Mouse (Mus musculus): ENCODE measurements around the gene Scmh1.
"Not testable (repeated sequence)": the region's sequence is repeated elsewhere in the genome, so short reads cannot be mapped to it uniquely, and the experiment has no call there.

The Scmh1 gene

DNA sequence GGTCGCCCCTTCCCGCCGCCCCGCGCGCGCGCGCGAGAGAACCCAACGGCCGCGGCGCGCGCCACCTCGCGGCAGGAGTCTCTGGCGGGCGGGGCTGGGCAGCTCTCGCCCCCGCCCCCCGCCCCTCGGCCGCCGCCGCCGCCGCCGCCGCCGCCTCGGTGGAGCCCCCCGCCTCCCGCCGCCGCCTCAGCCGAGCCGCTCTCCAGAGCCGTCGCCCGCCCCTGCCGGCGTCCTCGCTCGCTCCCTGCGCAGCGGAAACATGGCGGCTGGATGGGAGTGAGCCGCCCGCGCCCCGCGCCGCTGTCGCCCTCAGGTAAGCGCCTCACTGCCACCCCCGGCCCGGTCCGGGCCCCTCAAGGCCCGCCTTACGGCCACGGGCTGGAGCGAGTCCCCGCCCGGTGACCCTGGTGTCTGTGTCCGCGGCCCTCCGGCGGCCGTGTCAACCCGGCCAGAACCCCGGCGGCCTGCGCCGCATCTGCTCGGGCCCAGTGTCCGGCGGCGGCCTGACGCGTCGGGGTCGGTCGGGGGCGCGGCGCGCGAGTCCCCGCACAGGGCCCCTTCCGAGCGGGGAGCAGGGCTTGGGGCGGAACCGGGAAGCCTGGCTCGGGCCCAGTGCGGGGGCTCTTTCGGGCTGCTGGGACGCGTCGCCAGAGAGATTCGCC is at the start of gene Scmh1:
TSS of gene Scmh1 (plus strand) at position 138 of the 662 bp plus-strand sequence.
- peak; percentile 84 for DNase-seq (ENCODE audit: low read depth, low spot score)

DNA sequence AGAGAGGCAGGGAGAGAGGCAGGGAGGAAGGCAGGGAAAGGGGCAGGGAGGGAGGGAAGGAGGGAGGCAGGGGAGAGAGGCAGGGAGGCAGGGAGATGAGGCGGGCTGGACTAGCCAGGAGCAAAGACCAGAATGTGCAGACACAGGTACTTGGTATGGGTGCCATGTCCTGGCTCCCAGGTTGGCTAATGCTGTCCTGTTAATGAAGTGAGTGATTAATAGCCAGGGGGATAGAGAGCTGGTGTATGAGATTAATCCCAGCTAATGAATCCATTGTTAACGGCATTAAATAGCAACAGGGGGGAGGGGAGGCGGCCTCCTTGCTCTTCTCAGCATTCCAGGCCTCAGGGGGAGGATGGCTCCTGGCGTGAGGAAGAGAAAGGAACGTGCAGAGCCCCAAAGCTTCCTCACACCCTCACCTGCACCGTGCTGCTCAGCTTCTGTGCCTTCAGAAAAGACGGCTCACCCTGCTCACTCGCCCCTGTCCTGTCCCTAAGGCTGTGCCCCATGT is 45.0 kb upstream of the Scmh1 start:
- no peak for DNase-seq (ENCODE audit: low read depth, low spot score)

DNA sequence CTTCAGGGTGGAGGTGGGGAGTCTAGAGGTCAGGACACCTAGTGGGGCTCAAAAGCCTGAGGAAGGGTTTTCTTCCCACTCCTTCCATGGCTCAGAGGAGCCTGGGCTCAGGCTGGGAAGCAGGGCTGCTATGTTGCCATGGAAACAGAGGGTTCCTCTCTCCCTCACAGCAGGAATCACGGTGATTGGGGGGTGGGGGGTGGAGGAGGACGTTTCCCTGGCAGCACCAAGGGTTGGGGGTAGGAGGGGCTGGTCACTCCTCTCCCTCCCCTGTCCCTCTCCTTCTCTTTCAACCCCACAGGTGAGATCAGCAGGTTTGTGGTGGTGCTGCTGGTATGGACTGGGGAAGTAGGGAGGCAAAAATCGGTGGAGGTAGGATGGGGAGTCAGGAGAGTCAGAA is 40.4 kb upstream of the Scmh1 start:
- DNase-seq (ENCODE audit: low read depth, low spot score): peak; percentile 61

DNA sequence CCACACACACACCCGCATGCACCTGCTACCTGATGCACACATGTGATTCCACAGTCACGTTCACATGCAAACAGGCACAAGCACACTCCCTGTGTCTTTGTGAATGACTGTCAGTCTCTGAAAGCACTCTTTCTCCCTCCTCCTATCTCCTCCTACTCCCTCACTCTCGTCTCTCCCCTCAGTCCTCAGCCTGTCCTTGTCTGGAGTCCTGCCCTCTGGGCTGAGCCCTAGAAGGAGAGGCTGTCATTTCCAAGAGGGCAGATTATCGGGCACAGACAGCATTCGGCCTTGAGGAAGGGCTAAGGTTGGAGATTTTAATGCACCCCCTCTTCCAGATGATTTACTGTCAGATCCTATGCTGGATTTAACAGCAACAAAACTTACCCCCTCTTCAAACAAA is 39.6 kb upstream of the Scmh1 start:
- no peak for DNase-seq (ENCODE audit: low read depth, low spot score)

DNA sequence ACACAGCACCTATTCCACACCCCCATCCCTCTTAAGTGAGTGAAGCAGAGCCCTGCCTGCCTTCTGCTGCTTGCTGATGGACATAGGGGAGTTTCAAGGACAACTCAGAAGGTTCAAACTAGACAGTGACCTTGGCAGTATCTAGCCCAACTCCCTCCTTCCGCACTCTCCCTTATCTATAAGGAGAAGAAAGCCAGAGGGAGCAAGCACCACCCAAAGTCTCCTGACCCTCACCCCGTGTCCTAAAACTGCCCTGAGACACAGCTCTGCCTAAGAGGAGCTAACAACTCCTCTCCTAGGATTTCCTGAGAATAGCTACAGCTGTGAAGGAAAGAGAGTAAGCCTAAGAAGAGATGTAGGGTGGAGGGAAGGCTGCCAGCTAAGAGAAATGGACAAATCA is 37.0 kb upstream of the Scmh1 start:
- no peak for DNase-seq (ENCODE audit: low read depth, low spot score)

DNA sequence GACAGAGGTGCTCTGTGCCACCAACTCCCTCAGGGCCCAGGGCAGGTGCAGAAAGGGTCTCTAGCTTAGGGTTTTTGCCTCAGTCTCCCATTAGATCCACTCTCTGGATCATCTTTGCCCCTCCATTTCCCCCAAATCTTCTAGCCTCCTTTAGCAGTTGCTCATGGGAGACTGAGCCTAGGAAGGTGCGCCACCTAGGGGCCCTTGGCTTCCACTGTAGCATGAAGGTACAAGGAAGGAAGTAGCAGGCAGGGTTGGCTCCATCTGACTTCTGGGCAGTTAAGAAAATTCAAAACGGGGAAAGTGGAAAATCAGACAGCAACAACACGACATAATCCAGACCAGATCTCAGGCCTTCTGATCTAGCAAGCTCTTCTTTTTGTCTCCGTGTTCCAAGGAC is 36.4 kb upstream of the Scmh1 start:
- peak; percentile 63 for DNase-seq (ENCODE audit: low read depth, low spot score)

DNA sequence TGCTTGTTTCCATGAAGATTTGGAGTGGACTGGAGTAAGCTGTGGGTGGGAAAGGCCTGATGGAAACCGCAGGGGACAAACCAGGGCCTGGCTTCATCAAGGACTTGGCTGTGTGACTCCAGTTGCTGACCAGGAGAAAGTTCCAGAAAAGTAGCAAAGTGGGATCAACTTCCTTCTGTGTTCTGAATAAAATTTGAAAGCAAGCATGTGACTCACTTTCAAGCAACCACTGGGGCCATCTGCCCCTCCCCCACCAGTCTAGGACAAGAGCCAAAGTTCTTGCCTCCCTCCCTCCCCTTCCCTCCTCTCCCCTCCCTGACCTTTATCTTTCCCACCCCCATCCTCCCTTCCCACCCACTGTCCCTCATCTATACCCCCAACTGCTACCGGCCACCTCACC is 35.9 kb upstream of the Scmh1 start:
- DNase-seq (ENCODE audit: low read depth, low spot score): no peak

DNA sequence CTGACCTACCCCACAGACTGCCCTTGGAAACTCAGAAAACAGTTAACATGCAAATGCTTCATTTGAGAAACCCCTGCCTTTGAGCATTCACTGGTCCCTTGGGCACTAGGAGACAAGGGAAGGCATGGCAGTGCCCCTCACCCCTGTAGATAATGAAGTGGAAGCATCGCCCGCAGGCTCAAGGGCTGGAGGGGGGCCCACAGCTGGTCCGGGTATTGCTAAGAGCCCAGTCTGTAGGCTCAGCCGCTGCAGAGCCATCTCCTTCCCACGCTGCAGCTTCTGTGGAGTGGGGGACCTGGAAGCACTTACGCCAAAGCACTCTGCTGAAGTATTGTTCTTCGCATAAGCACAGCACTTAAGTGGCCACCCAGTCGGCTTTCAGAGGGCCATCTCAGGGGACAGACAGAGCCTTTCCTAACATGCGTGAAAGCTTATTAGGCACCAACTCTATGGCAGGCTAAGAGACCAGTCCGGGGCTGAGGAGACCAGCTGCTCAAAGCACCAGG is 35.2 kb upstream of the Scmh1 start:
- no peak for DNase-seq (ENCODE audit: low read depth, low spot score)

DNA sequence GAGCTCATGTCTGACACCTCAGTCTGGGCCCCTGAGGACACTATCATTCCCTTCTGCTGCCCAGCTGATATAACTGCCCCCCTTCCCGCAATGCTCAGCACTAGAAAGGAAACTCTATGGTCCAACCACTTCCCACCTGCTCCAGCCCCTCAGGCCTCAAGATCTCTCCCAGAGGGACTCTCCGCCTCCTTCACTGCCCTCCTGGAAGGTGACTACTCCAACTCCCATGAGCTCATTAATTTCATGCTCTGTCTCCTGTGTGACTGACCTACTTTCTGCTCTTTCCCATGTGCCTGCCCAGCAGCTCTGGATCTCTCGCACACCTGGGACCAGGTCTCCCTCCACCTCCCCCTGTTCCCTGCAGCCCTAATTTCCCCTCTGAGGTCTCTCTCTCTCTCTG is 32.2 kb upstream of the Scmh1 start:
- DNase-seq (ENCODE audit: low read depth, low spot score): no peak

DNA sequence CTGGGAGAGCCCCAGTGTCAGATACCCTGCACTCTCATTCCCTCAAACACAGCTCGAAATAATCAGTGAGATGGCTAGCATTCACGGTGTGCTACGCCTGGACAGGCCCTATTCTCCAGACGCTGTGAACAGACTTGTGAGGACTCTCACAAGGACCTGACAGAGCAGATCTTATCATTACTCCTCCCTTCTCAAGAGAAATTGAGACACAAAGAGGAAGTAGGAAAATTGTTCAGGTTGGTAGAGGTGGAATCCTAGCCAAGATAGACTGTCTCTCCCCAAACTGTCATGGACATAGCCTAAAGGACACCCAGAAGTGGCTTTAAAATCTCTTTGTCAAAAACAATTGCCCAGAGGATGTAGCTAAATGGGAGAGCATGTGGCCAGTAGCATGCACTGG is 31.3 kb upstream of the Scmh1 start:
- DNase-seq (ENCODE audit: low read depth, low spot score): no peak

DNA sequence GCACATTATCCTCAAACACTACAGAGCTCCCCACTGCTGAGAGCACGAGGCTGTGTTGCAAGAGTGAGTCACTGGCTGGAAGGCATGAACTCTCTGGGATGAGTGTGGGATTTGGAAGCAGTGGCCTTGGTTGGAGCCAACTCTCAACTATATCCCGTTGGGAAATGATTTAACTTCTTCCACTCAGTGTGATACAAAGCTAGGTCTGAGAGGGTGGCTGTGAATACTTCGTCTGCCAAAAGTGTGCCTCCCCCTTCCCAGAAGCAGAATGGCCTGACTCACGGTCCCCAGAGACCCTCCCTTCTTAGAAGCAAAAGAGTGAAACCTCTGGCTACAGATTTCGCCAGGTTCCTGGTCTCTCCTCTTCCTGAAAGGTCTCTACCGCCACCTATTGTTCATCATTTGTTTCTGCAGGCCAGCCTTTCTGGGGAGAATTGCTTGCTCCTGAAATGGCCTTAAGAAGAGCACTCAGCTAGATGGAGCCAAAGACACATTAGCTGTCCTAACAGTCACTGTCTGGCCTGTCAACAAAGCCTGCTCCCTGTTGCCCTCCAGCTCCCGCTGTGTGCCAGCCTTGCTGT is 24.2 kb upstream of the Scmh1 start:
- peak; percentile 90 for DNase-seq (ENCODE audit: low read depth, low spot score)

DNA sequence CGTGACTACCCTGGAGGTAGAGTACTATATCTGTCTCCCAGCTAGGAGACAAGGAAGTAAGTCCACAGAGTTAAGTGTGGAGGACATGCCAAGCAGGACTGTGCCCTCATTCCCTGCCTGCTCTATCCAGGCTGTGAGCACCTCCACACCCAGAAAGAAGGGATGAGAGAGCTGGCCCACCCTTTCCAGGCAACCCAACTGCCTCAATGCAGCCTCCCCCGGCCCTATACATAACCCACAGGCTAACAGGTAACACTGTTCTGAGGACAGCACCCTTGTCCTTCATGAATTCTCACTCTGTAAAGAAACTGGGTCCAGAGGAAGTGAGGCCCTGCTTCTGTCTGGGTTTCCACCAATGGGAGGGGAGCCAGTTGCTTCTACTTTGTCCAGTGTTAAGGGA is 19.6 kb upstream of the Scmh1 start:
- DNase-seq (ENCODE audit: low read depth, low spot score): no peak

DNA sequence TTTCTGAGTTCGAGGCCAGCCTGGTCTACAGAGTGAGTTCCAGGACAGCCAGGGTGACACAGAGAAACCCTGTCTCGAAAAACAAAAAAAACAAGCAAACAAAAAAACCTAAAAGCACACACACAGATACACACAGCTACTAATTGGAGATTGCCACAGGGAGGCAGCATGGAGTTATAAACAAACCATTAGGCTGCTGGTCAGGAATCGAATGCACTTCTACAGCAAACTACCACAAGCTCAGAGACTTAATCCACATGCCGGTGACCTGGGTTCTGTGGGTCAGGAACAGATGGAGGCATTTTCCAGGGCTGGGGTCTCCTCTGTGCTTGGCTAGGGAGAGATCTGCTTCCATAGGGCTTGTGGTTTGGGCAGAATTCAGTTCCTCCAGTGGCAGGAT is 17.6 kb upstream of the Scmh1 start:
- DNase-seq (ENCODE audit: low read depth, low spot score): no peak

DNA sequence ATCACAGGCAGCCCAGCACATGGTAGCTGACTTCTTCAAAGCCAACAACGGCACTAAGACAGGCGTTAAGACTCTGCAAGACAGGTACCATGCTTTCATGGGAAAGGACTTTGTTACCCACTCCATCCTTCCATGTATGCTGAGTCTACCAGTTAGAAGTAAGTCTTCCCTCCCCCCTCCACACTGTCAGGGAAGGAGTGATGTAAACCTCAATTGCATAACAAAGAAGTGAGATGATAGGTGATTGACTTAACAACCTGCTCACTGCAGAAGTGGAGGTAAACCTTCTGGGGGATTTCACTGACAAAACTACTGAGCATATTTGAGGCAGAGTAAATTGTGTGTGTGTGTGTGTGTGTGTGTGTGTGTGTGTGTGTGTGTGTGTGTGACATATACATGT is 17.1 kb upstream of the Scmh1 start:
- DNase-seq (ENCODE audit: low read depth, low spot score): no peak

DNA sequence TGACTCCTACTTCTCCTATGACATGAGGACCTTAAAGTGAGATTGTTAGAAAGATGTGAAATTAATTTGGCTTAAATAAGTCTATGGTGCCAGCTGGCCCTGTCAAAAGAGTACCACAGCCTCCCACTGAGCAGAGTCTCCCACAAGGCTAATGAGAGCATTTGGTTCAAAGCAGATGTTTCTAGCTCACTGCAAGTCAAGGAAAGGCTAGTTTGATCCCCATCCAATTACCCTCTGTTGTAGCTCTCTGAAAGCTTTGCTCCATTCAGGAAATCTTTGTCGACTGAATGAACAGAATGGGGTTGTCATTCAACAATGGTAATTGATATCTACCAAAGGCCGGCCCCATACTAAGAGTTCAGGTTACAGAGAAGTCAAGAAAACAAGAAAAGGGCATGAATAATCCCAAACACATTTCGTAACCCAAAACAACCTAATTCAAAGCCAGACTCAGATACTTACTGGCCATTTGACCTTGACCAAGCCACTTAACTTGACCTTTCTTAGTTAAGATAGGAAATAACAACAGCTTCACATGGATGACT is 16.0 kb upstream of the Scmh1 start:
- peak; percentile 12 for DNase-seq (ENCODE audit: low read depth, low spot score)

DNA sequence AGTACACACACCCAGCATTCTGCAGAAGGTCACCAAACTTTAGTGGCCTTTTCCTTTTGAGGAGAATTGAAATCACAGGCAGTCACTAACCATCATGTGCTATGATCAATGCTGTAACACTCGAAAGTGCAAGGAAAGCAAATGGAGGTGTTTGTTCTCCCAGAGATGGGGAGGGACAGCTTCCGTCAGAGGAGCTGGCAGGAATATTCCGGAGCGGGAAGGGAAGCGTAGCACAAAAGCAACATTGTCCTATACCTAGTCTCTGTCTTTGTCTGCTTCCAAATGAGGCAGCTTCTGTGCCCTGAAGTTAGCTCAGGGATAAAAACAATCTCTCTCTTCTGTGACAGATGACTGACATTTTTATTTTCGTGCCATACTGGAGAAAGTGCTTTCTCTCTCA is 15.5 kb upstream of the Scmh1 start:
- peak; percentile 26 for DNase-seq (ENCODE audit: low read depth, low spot score)

DNA sequence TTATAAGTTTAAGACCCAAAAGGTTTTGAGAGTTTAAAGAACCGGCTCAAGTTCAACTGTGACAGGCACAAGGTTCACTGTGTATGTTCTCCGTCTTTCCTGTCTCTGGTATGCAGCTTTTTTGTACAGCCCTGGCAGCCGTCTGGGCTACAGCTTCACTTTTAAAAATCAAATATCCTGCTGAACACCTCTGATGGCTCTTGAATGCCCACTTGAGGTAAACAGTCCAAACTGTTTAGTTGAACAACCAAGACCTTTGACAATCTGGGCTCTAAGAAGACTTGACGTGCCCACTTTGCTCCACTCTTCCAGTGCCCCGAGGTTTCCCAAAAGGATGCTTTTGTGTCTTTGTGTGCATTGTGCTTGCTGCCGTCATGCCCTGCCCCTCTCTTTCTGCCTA is 13.5 kb upstream of the Scmh1 start:
- DNase-seq (ENCODE audit: low read depth, low spot score): no peak

DNA sequence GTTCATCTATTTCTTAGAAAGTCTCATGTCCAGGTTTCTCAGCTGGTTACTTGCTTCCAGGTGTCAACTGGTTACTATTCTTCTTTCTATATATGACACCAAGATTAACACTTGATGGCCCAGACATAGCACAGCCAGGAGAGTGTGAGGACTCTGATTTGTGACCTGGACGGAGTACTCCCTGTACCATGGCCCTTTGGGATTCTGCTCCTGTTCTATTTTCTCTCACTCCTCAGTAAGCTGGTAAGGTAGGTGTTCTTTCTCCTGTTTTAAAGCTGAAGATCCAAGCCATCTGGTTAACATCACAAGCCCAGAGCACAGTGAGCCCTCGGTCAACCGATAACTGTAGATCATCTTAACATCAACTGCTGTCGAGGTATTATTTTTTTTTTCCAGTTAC is 12.7 kb upstream of the Scmh1 start:
- no peak for DNase-seq (ENCODE audit: low read depth, low spot score)

DNA sequence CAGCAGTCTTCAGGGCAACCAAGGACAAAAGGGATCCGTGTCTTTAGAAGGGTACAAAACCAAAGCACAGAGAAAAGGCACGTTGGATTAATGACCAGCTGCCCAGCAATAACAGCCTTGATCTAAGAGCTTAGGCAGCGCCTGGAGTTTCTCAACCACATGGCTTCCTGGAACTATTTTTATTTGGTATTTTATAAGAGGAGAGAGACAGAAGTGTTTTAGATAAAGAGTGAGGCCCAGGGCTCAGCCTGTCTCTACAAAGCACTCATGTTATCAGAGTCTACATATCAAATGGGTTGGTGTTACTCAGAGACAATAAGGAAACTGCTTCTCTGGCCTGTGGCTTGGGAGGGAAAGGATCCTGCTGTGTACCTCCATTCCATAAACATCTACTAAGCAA is 12.3 kb upstream of the Scmh1 start:
- peak; percentile 22 for DNase-seq (ENCODE audit: low read depth, low spot score)

DNA sequence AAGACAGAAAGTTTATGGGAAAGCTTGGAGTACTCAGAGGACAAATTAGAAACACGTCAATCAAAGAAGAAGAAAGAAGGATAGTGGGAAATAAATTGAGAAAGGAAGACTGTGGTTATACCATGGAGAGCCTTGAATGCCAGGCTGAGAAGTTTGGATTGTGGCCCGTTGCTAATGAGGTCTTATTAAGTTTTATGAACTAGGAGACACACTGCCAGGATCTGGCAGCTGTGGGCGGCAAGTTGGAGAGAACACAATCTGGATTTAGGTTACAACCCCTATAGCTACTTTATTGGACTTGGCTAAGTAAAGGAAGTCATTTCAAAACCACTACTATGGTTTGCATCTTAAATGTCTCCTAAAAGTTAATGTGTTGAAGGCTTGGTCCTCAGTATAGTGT is 4.8 kb upstream of the Scmh1 start:
- no peak for DNase-seq (ENCODE audit: low read depth, low spot score)

DNA sequence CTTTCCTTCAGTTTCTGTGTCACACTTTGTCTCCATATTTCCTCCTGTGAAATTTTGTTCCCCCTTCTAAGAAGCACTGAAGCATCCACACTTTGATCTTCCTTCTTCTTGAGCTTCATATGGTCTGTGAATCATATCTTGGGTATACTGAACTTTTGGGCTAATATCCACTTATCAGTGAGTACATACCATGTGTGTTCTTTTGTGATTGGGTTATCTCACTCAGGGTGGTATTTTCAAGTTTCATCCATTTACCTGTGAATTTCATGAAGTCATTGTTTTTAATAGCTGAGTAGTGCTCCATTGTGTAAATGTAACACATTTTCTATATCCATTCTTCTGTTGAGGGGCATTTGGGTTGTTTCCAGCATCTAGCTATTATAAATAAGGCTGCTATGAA is 3.0 kb upstream of the Scmh1 start:
- DNase-seq (ENCODE audit: low read depth, low spot score): not testable (repeated sequence)

DNA sequence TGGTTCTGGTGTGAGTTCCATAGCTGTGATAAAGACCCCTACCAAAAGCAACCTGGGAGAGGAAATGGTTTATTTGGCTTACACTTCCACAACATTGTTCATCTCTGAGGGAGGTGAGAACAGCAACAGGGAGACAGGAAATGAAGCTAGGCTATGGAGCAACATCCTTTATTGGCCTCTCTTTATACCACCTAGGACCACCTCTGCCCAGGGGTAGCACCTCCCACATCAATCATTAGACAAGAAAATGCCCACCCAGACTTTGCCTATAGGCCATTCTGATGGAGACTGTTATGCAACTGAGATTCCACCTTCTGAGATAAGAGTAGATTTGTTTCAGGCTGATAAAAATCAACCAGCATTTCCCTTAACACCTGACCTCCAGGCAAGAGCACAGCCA is 834 bp upstream of the Scmh1 start:
- DNase-seq (ENCODE audit: low read depth, low spot score): no peak

DNA sequence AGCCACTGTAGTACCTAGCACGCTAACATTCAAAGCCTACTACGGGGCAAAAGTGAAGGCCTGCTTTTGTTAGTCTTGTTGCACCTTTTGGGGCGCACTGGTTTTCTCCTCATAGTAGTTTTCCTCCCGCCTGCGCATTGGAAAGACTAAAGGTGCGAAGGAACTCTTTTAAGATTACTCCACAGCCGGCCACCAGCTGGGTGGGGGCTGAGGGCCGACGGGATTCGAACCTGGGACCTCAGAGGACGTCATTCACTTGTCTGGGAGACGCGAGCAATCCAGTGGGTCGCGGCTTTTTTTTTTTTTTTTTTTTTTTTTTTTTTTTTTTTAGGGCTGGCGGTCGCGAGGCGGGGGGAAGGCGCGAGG is 320 bp upstream of the Scmh1 start:
- DNase-seq (ENCODE audit: low read depth, low spot score): no peak

All from mesoderm, embryonic 11.5 days (tissue).